Mouse (Mus musculus): ENCODE data around the gene Gm42420.

Gene Gm42420

DNA sequence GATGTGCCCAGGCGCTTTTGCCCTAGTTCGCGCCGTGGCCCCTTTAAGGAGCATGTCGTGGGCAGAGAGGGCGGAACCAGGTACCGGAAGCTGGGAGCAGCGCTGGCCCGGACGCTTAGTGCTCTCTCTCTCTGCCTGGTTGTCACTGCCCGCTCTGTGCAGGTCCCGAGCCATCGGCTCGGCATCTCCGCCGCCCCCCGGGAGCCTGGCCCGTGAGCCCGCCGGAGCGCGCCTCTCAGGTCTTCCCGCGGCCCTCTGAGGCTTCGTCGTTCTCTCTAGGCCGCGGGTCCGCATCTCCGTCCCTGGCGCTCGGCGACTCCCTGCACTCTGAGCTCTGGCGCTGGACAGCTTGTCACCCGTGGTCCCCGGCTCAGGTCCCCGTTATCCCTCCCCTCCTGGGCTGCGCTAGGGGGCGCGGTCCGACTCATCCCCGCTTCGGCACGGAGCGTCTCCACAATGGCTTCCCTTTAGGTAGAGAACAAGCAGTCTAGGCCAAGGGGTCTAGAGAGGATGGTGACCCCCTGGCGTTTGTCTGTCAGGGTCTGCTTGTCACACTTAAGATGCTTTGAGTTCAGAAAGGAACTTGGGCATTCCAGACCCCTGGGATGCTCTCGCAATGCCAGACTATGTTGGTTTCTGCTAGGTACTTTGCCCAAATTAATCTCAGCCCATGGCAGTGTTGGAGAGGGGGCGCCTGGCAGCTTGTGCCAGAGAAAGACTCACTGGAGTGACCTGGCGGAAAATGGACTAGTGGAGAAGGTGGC lies 11.6 kb upstream of the Gm42420 start, which contains the start of gene Adck2:
Adck2 (plus strand) TSS at position 83 of the 764 bp plus-strand sequence.
- DNase-seq, result peak; percentile 85

DNA sequence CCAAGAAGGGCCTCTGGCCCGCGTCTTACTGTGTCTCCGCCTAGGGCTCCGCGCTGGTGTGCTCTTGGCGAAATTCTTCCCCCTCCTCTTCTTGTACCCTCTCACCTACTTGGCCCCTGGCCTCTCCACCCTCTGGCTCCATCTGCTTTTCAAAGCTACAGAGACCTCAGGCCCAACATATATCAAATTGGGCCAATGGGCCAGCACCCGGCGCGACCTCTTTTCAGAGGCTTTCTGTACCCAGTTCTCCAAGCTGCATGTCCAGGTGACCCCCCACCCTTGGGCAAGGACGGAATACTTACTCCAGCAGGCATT lies 11.0 kb upstream of the Gm42420 start:
- DNase-seq, result no peak

DNA sequence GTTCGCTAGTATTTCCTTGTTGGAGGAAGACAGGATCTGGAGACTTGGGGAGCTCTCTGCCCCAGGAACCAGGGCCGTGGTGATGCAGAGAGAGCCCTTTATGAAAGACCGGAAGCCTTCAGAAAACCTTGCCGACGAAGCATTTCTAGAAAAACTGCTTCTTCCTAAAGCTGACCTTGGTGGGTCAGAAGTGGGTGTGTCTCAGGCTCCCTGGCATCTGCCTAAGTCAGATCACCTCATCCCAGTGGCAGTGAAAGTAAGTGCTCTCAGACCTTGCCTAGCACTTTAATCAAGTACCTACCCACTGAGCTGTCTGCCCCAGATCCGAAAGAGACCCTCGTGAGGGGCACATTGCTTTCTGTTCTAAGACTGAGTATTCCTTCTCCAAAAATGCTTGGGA lies 10.6 kb upstream of the Gm42420 start:
- DNase-seq, result no peak

DNA sequence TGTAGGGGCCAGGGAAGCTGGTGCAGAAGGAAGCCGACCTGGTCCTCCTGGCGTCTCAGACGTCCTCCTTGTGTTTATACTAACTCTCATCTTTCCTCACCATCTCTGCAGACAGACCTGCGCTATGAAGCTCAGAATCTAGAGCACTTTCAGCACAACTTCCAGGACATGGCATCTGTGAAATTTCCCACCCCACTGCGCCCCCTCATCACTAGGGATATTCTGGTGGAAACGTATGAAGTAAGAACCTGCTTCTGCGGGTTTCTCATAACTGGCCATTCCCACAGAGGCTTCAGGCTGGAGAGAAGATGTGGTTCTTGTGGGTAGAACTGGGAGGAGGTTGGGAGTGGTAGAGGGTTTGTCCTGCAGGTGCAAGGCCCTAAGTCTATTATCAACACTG lies 6.0 kb upstream of the Gm42420 start:
- DNase-seq, result no peak

DNA sequence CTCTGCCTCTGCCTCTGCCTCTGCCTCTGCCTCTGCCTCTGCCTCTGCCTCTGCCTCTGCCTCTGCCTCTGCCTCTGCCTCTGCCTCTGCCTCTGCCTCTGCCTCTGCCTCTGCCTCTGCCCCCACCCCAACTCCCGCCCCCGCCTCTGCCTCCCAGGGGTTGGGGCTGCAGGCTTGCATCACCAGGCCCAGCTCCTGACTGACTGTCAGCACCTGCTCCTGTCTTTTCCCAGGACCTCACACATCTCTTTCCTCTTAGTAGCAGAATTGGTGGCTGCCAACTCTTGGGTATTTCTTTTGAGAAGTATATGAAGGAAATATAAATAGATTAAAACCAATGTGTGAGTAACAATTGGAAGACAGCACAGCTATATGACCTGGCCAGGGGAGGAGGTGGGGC lies 5.0 kb upstream of the Gm42420 start:
- DNase-seq, result no peak

DNA sequence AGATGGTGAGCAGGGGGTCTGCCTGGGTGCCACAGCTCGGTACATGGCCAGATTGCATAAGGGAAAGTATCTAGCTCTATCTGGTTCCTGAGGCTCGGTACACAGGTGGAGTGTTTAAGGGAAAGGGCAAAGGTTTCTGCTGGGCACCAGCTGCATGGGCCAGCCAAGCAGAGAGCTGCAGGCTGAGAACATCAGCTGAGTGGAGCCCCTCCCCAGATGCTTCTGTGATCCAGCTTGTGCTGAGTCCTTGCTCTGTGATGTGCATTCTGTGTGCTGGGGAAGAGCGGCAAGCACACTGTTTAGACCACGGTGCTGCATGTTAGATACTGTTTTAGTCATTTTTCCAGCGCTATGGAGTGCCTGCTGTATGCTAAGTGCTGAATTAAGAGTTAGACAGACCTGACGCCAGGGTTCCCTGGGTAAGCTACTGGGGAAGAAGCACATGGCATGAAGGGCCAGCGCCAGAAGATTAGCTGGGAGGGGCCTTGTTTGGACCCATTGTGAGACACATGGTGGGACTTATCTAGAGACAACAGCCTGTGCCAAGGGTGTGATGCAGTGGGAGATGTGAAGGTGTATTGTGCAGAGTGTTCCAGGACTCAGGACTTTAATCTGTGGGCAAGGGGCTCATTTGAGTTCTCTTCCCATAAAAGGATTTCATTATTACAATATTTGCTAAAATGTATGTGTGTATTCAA lies 4.3 kb upstream of the Gm42420 start:
- no peak for DNase-seq

DNA sequence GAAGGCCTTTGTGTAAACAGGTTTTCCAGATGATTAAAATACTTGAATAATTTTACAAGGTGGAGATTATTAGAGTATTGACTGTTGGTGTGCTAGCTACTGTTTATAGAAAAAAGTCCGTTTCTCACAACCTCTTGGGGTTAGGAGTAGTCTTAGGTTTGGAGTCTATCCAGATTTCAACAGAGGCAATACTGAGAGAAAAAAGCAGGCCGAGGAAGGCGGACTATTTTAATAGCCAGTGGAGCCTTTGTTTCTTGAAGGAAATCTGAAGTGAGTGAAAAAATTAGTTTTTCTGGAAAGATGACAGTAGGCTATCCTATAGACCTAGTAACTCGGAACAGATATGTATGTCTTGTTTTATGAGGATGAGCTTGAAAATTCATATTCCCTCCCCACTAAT lies 5.9 kb downstream of the Gm42420 start:
- no peak for DNase-seq

DNA sequence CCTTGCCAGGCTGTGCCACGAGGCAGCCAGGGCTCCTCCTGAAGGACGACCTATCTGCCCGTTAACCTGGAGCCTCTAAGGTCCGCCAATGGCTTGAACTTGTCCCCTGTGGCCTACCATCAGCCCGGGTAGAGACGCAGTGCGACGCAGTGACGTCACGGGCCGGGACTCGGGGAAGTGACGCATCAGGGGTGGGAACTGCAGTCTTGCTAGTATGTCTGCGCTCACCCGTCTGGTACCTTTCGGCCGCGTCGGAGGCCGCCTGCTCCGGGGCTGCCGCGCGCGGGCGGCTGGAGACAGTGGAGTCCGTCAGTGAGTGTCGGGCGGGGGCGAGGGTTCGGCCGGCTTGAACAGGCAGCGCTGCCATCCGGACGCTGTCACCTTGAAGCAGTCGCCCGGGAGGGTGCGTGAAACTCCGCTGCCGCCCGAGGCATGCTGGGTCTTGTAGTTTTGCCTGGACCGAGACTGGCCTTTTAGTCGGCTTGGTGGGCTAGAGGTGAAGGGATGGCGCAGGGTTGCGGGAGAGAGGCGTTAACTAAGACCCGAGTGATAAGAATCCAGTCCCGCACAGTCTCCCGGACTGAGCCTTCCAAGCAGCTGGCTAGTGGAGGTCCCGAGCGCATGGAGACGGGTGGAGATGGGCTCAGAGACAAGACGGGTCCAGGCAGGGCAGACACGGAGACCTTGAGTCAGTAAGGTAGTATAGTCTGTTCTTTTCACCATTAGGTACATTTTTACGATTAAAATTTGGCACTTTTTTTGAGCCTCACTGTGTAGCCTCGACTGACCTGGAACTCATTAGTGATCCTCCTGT lies 7.1 kb downstream of the Gm42420 start, which contains the start of gene Ndufb2:
Ndufb2 (plus strand) TSS at position 174 of the 814 bp plus-strand sequence.
- peak; percentile 96 for DNase-seq

DNA sequence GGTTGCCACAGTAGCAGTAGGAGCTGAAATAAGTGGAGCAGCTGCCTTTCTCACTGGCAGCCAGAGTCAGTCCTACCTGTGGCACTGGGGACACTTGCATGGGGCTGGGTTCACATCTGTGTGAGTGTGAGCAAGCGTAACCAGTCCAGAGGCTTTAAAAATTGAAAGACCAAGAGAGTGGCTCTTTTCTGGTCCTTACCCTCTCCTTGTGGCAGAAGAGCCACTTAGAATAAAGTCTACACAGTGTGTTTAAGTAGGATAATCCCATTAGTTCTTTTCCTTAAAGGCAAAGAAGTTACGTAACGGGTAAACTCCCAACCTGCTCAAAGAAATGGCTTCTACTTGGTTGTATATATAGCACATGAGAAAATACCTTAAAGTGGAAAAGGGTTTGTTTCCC lies 15.3 kb downstream of the Gm42420 start:
- no peak for DNase-seq

DNA sequence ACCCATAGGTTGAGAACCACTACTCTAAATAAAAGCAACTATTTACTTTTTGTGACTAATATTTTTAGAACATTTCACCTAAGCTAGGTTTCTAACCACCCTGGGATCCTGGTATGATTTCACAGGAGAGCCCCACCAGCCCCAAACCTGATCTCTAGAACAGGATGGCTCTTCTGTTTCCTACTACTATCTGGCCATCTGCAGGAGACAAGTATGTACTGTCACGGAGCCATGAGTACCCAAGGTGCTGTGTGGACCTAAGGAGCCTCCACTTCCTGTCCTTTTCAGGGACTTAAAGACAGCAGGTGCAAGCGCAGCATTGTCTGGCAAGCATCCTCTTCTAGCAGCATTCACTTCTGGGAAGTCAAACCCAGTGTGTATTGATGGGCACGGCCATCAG lies 16.3 kb downstream of the Gm42420 start:
- DNase-seq, result no peak

DNA sequence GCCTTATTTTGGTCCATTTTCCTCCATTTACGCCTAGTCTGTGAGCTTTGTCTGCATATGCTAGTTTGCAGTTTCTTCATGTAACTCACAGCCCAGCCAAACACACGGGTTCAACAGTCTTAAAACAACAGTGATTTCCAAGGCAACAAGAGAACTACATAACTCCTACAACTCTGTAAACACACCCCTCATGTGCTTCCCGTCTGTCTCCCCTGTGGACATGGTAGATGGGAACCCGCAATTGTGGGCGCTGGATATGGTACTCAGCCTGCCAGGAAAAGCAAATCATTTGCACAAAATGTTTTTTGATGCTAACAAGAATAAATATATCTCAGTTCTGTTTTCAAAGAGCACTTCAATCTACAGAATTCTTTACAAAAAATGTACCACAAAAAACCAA lies 19.0 kb downstream of the Gm42420 start:
- no peak for DNase-seq

DNA sequence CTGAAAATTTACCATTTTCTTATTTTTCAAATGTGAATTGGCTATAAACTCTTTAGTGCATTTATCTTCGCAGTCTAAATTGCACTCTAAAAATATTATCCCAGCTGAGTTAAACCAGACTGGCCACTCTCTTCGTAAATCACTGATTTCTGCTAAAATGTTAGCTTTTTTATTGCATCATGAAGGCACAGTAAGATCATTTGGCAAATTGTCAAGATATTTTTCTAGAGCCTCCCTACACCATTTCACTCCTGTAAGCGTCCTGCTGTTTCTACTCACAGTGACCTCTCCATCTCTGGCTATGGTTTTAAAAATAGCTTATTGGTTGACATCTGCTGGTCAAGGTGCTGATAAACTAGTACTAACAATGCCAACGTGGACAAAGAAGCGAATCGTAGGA lies 20.5 kb downstream of the Gm42420 start:
- DNase-seq, result no peak

DNA sequence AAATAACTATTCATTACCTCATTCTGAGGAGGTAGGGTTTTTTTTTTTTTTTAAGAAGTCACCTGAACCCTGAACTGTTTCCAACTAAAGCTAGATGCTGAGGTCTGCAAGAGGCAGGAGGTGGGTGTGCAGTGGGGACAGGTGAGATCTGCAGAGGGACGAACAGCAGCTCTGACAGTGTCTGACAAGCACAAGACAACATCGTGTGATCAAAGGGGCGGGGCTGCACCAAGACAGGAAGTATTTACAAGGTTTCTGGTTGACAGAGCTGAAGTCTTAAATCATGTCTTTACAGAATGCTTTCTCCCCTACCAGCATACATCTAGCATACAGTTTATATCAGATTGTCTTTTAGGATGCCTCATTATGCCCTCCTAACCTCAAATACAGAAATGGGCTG lies 21.3 kb downstream of the Gm42420 start:
- DNase-seq, result no peak

DNA sequence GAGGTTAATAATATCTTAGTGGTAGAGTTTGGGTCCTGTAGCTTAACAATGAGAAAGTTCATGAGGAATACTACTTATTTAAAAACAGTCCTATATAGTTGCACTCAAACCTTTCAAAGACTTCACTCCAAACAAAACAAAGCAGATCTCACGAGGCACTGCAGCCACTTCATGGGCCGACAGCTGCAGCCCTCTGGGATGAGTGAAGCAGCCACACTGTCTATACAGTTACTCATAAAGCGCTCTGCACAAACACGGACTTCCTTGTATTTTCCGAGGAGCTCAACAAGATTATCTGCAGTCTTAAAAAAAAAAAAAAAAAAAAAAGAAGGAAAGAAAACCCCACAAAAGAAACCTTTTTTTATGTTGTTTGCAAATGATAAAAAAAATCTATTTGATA lies 21.8 kb downstream of the Gm42420 start:
- DNase-seq, result no peak

DNA sequence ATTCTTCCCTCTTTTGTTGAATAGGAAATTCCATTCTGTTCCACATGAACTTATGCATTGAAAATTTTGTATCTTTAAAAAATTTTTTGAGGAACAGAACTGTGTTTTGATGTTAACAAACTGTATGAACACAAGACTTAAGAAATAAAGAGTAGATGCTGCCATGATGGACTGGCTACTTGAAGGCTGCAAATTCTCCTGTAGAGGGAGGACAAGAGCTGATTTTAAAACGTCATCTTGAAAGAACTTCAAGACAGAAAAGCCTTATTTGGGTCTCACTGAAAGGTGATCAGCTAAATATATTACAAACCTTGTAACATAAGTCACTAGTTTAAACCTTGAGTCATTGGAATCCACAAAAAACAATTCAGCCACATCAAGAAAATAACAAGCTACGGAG lies 24.7 kb downstream of the Gm42420 start:
- no peak for DNase-seq

DNA sequence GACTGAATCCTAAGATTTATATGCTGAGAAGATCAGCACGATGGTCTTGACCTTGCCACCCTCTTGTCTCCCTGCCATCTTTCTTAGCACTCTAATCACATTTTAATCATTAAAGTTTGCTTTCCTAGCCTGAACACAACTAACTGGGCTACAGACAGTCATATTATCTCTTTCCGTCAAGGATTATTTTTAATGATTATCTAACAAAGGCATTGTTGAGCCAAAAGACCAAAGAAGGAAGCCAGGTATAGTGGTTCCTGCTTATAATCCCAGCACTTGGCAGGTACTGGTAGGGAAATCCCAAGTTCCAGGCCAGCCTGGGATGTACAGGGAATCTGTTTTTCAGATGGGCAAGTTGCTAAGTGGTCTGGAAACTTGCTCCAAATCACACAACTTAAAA lies 25.7 kb downstream of the Gm42420 start:
- no peak for DNase-seq

Measured in cerebellum, adult 11-12 months (tissue).